Mouse (Mus musculus): ENCODE measurements around the gene Nrxn2. TPM values are rescaled to one million over a fixed set of nuclear protein-coding genes. Genes with fewer than 3 reads are reported as not detected.

Gene Nrxn2
- total and polyA plus RNA-seq, 3 experiments, result 0.20 to 0.71 (median 0.30) TPM

DNA sequence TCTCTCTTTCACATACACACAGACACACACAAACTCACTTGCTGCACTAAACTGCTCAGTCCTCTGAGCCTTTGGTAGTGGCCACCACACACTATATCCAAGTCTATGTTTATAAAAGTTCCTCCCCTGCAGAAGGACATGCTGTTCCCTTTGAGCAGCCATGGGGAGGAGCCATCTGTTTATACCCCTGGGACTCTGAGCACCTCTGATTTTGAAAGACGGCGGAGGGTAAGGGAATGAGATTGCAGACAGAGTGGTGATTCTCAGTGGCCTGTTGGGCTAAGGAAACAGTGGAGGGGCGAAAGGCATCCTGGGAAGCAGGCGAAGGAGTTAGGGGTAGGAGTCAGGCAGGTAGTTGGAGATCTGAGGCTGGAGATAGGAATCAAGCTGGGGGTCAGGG lies 121.1 kb downstream of the Nrxn2 start:
- dilution Hi-C loops (cut with MboI; ENCODE audit: extremely low pct_ligation_motif_present, extremely low pct_unique_long_range_greater_than_20kb, low sequenced_read_pairs), result no loop called here
- Histone ChIP-seq H3K4me3 (replicated peaks in 1 of 3; ENCODE audit: low read depth in 2 of 3, low read length in 2 of 3, poor library complexity in 1 of 3) (no peak overlapping the region), H3K36me3 (replicated peaks in 1 of 2; ENCODE audit: control insufficient read depth in 1 of 2, insufficient read depth in 1 of 2, low read length in 1 of 2) (peaks cover 0 to 6% of the 10 kb centered on the region in 2 experiments), H3K27me3 (replicated peaks) (no peaks in the 10 kb centered on the region), H3K9ac (ENCODE audit: insufficient read depth, low read depth) (no peak overlapping the region), H3K9me3 (replicated peaks; ENCODE audit: low read length) (peaks cover 4% of the 10 kb centered on the region), H3K4me2 (ENCODE audit: insufficient read depth, low read depth, poor library complexity, severe bottlenecking) (no peak overlapping the region), H3K79me2 (replicated peaks; ENCODE audit: control insufficient read depth, extremely low read depth, insufficient read depth, poor library complexity, severe bottlenecking) (no peaks in the 10 kb centered on the region), H3K27ac (ENCODE audit: insufficient read depth, low read depth) (no peak overlapping the region), H3K4me1 (ENCODE audit: control insufficient read depth in 1 of 2, insufficient read depth in 2 of 2) (peaks cover 32 to 68% of the 10 kb centered on the region in 2 experiments)
- no peak for TF ChIP-seq POLR2A (IDR thresholded peaks at IDR 0.05; ENCODE audit: low read depth, low read length)
- TF ChIP-seq USF1 (IDR thresholded peaks at IDR 0.05; ENCODE audit: low read depth, low read length), result no peak
- no peak for TF ChIP-seq MYC (IDR thresholded peaks at IDR 0.05; ENCODE audit: low read depth, low read length)
- no peak for TF ChIP-seq EP300 (IDR thresholded peaks at IDR 0.05; ENCODE audit: low read length)
- TF ChIP-seq HCFC1 (IDR thresholded peaks at IDR 0.05; ENCODE audit: low read depth, low read length), result no peak
- TF ChIP-seq PAX5 (IDR thresholded peaks at IDR 0.05; ENCODE audit: low read length), result no peak
- no peak for TF ChIP-seq MAZ (IDR thresholded peaks at IDR 0.05; ENCODE audit: low read depth, low read length)
- no peak for TF ChIP-seq SMC3 (IDR thresholded peaks at IDR 0.05; ENCODE audit: low read depth, low read length)
- TF ChIP-seq NRF1 (IDR thresholded peaks at IDR 0.05; ENCODE audit: low read depth, low read length), result no peak
- TF ChIP-seq USF2 (conservative IDR thresholded peaks at IDR 0.05; ENCODE audit: low read depth, low read length), result no peak
- no peak for TF ChIP-seq MAX (IDR thresholded peaks at IDR 0.05; ENCODE audit: low read length)
- no peak for TF ChIP-seq CTCF (conservative IDR thresholded peaks at IDR 0.05 in 1 of 2, IDR thresholded peaks at IDR 0.05 in 1 of 2; ENCODE audit: low read depth in 2 of 2, low read length in 2 of 2)
- TF ChIP-seq NELFE (IDR thresholded peaks at IDR 0.05; ENCODE audit: low read depth, low read length), result no peak
- TF ChIP-seq GABPA (IDR thresholded peaks at IDR 0.05; ENCODE audit: insufficient replicate concordance, low read depth, low read length), result no peak
- TF ChIP-seq ETS1 (conservative IDR thresholded peaks at IDR 0.05; ENCODE audit: low read depth, low read length), result no peak
- in situ Hi-C loops (cut with MboI; ENCODE audit: low pct_ligation_motif_present, low pct_unique_long_range_greater_than_20kb, low sequenced_read_pairs), result no loop called here
- DNase-seq (ENCODE audit: extremely low read depth), result no peak

DNA sequence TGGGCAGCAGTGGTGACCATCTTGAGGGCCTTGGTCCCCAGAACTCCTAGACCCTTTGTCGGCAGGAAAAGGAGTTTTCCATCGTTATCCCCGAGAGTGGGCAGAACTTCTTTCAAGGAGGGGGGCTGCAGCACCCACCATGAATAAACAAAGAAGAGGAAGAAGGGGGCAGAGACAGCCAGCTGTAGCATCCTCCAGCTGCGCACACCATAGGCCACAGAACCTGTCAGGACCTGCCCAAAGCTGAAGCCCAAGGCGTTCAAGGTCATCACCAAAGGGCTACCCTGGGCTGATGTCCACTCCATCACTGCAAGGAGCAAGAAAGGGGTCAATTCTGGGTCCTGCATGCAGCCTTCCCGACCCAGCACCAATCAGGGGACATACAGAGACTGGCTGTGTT lies 121.7 kb downstream of the Nrxn2 start:
- peaks cover 32 to 68% of the 10 kb centered on the region in 2 experiments for H3K4me1 ChIP-seq (ENCODE audit: control insufficient read depth in 1 of 2, insufficient read depth in 2 of 2)
- dilution Hi-C loops (cut with MboI; ENCODE audit: extremely low pct_ligation_motif_present, extremely low pct_unique_long_range_greater_than_20kb, low sequenced_read_pairs), result no loop called here
- no peaks in the 10 kb centered on the region for H3K27me3 ChIP-seq (replicated peaks)
- H3K9me3 ChIP-seq (replicated peaks; ENCODE audit: low read length), result peaks cover 10% of the 10 kb centered on the region
- peaks cover 0 to 2% of the 10 kb centered on the region in 2 experiments for H3K36me3 ChIP-seq (replicated peaks in 1 of 2; ENCODE audit: control insufficient read depth in 1 of 2, insufficient read depth in 1 of 2, low read length in 1 of 2)
- no peaks in the 10 kb centered on the region for H3K79me2 ChIP-seq (replicated peaks; ENCODE audit: control insufficient read depth, extremely low read depth, insufficient read depth, poor library complexity, severe bottlenecking)
- H3K4me3 ChIP-seq (replicated peaks in 1 of 3; ENCODE audit: low read depth in 2 of 3, low read length in 2 of 3, poor library complexity in 1 of 3), result peak overlapping the region in 2 of 3 experiments; percentile 22 to 28
- 0 out of 2 replicates have a peak, but pooled peaks have one; percentile 4 for TF ChIP-seq IRF4 (IDR thresholded peaks at IDR 0.05; ENCODE audit: low read depth, low read length)
- peak; percentile 60; the same call in 1 of the 2 replicates for TF ChIP-seq TCF12 (IDR thresholded peaks at IDR 0.05; ENCODE audit: low read depth, low read length)
- peak; percentile 78; the same call in 1 of the 2 replicates for TF ChIP-seq CHD1 (IDR thresholded peaks at IDR 0.05; ENCODE audit: low read depth, low read length)
- no peak for TF ChIP-seq TBP (conservative IDR thresholded peaks at IDR 0.05; ENCODE audit: low read depth, low read length)
- no peak for TF ChIP-seq MAFK (IDR thresholded peaks at IDR 0.05; ENCODE audit: insufficient replicate concordance, low read length)
- no peak for DNase-seq (ENCODE audit: extremely low read depth)
- in situ Hi-C loops (cut with MboI; ENCODE audit: low pct_ligation_motif_present, low pct_unique_long_range_greater_than_20kb, low sequenced_read_pairs), result loop anchor here (5.0 kb wide), 1 partner anchor 33 kb away; no protein-coding TSS in a partner anchor
- no peak overlapping the region for H3K9ac ChIP-seq (ENCODE audit: insufficient read depth, low read depth)
- H3K27ac ChIP-seq (ENCODE audit: insufficient read depth, low read depth), result no peak overlapping the region
- no peak overlapping the region for H3K4me2 ChIP-seq (ENCODE audit: insufficient read depth, low read depth, poor library complexity, severe bottlenecking)

All from CH12.LX (cell line).